Mouse (Mus musculus) heart, adult 2 months (tissue): ENCODE data around the gene Dcpp2.

Experiments
- CTCF ChIP-seq: fragments of 200-600 bp; IDR thresholded peaks from 2 replicates; pipeline ENCODE4 v1.8.1; 2022; ENCODE audit warnings: antibody characterized with exemption, mild to moderate bottlenecking, moderate library complexity
- POLR2A ChIP-seq: fragments of 200-500 bp; IDR thresholded peaks from 2 replicates; pipeline ENCODE4 v1.6.1; 2011; ENCODE audit warnings: mild to moderate bottlenecking, low read depth, low read length, control low read depth; ENCODE audit not compliant: insufficient read depth

DNA sequence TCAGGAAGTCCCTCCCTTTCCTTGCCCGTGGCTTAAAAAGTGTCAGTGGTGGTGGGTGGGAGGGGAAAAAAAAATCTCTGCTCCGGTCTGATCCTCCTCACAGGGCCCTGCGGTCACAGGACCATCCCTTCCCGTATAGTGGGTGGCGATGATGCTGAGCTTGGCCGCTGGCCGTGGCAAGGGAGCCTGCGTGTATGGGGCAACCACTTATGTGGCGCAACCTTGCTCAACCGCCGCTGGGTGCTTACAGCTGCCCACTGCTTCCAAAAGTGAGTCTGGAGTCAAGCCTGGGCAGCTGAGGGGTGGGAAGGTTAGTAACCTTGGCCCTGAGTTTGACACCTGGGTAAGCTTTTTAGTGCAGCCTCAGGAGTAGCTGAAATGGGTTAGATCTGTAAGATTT, 12.2 kb upstream of the Dcpp2 start:
- TF ChIP-seq POLR2A (no peak), CTCF (no peak)
